Mouse (Mus musculus) ovary, postnatal 36 days (tissue): ENCODE results near the gene Cfdp1.

Source experiments
- DNase-seq: peaks from one replicate; pipeline ENCODE4 v3.0.0; 2022; ENCODE audit warnings: low spot score, mixed read lengths

Gene Cfdp1

DNA sequence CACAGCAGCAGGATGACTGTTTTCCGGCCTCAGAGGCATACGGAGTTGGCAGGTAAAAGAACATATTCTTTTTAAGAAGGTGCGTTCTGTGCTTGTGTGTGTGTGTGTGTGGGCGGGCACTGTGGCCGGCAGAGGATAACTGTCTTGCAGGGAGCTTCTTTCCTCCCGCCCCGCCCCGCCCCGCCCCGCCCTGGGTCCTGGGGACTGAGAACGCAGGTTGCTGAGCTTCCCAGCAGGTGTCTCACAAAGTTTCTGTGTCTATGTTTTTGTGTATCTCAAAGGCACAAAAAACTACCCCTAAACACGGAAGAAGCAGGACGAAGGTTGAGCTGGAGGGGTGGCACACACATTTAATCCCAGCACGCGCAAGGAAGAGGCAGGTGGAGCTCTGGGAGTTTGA, 84.8 kb downstream of the Cfdp1 start:
- DNase-seq, result no peak

DNA sequence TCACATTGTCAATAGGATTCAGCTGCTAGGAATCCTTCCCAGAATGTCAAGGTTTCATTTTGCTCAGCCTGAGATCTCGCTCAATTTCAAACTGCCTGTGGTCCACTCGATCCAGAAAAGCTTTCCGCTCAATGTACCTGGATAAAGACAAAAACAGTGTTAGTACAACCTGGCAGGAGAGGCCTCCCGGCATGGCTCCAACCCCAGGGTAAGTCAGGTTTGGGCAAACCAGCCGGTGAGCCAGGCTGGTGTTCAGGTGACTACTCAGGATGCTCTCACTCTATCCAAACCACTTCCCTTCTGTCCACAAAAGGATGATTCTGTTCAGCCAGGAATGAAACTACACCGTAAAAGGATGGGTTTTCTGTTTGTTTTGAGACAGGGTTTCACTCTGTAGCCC, 85.4 kb downstream of the Cfdp1 start:
- no peak for DNase-seq

DNA sequence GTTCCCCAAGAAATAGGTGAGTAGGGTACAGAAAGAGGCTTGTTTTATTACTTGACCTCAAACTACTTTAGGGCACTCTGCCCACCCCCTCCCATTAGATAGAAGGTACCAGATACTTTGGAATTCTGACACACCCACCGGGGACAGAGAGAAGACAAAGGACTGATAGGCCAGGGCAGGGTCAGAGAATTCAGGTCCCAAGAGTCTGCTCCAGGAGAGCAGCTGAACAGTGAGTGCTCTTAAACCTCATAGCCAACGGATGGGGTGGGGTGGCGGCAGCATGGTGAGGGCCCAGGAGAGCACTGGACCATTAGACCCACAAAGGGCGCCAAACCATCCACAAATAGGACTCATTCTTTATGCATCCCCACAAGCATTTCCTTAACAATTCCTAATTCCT, 88.5 kb downstream of the Cfdp1 start:
- no peak for DNase-seq

DNA sequence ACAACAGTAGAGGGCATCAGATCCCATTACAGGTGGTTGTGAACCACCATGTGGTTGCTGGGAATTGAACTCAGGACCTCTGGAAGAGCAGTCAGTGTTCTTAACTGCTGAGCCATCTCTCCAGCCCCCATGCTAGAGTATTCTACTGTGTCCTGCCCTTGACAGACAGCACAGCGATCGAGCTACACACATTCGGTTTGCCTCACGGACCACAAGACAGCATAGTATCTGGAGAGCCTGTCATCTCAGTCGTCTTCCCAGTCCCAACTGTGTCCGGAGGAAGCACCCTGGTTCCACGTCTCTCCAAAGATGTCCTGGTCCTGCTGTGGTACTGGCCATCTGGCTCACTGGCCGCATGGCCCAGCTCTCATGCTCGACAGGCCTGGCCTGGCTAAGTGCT, 89.0 kb downstream of the Cfdp1 start:
- DNase-seq, result no peak

DNA sequence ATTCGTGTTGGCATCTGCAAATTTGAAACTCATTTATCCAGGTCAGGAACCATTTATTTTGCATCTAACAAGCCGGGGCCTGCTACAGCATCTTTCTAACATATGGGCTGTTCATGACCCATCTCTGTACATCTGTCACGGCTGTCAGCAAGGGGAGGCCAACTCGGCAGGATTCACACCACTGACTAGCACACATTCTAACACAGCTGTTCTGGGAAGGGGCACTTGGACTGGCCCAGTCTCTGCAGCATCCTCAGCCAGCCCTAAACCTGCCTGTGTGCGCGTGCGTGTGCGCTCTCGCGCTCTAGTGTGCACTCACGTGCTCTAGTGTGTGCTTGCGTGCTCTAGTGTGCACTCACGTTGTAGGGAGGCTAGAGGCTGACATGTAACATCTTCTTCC, 93.4 kb downstream of the Cfdp1 start:
- no peak for DNase-seq

DNA sequence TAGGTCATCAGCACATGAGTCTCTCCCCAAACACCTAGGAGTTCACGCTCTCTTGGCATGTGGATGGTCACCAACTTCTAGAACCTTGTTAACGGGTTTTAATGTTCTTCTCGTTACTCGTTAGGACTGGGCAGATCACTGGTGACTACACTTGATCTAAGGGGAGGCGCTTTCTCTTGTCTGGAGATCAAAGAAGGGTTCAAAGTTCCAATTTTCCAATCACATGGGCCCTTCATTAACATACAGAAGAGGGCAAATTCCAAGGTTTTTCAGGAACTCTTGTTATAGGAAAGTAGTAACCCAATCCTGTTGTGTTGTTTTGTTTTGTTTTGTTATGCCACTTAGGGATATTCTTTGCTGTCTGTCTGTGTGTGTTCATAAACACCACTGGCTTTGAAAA, 95.3 kb downstream of the Cfdp1 start:
- DNase-seq, result no peak

DNA sequence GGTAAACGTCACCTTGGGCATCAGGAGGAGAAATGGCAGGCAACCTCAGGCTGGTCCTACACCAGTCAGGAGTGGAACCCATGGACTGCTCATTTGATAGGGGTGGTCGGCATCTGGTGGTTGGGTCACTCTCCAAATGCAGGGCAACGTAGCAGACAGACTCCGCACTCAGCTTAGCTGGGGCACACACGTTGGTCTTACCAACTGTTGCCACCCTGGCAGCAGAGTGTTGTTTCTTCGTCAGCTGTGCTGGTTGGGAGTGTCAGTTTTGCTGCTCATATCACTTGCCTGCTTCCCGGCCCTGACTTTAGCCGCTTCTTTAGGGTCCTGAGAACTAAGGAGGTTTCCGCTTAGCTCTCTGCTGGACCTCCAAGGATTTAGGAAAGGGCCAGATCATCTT, 96.5 kb downstream of the Cfdp1 start:
- no peak for DNase-seq

DNA sequence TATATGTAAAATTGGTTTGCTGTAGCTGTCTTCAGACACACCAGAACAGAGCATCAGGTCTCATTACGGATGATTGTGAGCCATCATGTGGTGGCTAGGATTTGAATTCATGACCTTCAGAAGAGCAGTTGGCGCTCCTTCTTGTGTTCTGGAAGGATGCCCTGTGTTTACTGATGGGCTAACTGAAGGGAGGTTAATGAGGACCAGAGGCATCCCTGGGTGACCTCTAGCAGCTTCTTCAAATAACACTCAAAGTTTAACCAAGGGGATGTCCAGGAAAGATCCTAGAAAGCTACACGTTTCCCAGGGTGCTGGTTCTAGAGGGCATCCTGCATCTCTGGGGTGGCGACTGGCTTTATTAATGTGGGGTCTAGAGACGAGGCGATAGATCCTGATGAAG, 99.4 kb downstream of the Cfdp1 start:
- DNase-seq, result no peak

DNA sequence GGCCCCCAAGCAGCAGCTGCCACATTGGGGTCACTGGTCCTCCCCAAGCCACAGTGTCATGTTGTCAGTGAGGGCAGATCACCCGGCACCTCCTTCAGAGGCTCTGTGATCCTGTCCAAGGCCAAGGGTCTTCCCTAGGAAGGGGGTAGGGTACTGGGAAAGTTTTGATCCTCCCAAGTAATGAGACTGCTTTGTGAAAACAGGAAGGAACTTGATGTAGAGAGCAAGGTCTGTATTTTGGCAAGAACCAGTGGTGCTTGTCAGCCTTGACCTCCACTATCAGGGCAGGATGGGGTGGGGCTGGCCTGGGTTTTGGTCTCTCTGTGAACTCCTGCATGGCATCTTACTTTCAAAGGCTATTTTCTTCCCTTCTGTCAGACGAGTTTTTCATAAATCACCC, 100.0 kb downstream of the Cfdp1 start:
- no peak for DNase-seq

DNA sequence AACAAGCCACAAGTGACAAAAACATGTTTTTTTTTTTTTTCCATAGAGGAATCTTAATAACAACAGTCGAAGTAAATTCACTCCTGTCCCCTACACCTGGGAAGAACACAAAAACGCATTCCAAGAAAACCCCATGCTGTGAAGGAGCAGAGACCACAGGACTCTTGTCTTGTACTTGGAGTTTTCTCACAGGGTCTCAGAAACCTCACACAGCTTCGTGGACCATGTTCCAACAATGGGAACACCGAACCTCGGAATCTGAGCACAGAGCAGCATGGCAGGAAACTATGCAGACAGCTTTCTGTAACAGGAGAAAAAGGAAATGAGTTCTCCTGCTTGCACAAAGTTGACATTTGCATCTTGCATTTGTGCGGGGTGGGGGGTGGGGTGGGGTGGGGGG, 105.3 kb downstream of the Cfdp1 start:
- no peak for DNase-seq

DNA sequence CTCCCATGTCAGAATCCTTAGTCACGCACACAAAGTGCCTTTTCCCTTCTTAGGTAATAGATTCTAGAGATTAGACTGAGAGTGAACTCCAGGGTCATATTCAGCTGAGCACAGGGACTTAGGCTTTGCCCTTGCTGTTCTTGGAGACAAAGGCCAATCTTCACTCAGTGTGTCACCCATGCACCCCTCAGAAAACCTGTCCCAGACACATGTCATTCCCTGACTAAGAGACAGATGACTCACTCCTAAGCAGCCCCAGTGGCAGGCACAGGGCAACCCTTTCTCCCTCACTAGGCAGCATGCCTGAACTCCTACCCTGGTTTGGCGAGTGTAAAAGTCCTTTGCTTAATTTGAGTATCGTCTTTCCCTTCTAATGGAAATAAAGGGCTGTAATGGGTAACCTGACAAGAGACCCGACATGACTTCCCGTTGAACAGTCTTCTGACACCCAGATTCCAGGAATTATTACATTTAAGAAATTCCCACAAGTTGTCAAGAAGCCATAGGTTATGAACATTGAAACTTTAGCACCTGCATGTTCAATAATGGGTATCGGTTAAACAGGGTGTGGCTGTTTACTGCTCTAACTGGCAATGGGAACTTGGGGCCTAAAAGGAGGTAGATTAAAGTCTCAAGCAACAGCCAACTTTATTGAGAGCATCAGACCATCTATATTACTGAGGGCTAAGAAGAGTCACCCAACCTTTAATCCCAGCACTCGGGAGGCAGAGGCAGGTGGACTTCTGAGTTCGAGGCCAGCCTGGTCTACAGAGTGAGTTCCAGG, 106.0 kb downstream of the Cfdp1 start:
- DNase-seq, result no peak

DNA sequence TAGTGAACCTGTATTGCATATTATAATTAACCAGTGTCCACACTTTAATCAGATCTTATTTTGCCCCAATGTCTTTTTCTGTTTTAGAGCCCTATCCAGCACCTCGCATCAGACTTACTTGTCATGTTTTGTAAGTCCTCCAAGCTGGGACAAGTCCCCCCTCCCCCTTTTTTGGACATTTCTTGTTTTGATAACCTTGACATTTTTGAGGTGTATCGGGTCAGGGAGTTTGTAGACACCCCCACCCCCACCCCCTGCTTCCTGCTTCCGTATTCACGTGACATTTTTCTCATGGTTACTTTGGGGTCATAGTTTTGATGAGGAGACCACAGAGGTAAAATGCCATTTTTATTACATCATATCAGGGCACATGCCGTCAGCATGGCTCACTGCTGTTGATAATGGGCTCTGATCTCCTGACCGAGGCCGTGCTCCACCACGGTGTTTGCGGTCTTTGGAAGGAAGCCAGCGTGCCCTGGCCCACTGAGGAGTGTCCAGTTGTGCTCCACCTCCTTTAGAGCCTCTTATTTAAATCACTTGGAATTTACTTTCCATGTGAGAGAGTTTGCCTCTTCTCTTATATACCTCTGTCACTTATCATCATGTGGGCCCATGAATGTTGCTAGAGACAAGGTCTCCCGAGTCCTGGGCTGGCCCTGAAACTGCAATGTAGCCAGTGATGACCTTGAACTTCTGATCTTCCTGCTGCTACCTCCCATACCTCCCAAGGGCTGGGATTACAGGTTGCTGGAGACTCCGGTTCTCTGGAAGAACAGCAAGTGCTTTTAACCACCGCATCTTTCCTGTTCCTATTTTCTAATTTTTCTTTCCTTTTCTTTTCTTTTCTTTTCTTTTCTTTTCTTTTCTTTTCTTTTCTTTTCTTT, 107.3 kb downstream of the Cfdp1 start:
- DNase-seq, result no peak

DNA sequence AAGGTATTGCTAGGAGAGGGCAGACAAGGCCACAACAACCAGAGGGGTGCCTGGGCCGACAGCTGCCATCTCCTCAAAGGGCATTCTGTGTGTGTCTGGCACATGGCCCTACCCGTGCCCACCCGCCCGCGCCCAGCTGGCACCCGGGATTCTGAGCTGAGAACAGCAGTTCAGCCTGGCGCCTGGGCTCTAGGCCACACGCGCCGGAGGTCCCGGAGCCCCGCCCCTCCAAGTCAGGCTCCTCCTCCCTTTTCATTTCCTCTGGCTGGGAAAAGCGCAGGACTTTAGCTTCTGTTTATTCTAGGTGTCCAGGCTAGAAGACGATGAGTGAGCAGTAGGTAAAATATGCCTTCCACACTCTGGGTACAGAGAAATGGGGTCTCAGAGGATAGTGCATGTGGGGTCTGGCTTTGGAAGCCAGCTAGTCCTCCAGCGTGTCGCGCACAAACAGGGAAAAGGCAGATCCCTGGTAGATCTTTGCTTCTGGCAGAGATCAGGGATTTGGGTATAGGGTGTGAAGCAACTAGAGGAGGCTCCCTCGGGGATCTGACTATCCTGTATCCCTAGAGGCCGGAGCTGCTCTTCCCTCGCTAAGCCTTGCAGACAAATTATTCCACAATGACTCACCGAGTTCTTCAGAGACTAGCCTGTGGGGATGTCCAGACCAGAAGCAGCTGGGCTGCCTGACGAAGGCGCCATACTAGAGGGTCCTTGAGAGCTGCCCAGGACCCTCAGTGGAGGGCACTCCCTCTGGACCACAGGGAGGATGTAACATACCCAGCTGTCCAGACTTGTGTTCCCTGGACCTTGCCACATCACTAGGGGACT, 108.3 kb downstream of the Cfdp1 start:
- DNase-seq, result peak; percentile 75

DNA sequence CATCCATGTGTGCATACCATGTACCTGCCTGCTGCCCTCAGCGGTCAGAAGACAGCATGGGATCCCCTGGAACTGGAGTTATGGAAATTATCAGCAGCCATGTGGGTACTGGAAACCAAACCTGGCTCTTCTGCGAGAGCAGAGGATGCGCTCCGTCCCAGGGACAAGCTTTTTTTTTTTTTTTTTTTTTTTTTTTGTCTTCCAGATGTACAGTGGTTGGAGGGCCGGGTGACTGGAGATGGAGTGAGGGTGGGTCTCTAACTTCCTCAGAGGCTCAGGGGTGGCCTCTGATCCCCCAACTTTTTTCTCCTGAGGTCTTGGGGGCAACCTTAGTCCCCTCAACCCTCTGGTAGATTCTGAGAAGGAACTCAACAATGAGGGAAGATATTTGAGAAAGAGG, 109.0 kb downstream of the Cfdp1 start:
- DNase-seq, result no peak

DNA sequence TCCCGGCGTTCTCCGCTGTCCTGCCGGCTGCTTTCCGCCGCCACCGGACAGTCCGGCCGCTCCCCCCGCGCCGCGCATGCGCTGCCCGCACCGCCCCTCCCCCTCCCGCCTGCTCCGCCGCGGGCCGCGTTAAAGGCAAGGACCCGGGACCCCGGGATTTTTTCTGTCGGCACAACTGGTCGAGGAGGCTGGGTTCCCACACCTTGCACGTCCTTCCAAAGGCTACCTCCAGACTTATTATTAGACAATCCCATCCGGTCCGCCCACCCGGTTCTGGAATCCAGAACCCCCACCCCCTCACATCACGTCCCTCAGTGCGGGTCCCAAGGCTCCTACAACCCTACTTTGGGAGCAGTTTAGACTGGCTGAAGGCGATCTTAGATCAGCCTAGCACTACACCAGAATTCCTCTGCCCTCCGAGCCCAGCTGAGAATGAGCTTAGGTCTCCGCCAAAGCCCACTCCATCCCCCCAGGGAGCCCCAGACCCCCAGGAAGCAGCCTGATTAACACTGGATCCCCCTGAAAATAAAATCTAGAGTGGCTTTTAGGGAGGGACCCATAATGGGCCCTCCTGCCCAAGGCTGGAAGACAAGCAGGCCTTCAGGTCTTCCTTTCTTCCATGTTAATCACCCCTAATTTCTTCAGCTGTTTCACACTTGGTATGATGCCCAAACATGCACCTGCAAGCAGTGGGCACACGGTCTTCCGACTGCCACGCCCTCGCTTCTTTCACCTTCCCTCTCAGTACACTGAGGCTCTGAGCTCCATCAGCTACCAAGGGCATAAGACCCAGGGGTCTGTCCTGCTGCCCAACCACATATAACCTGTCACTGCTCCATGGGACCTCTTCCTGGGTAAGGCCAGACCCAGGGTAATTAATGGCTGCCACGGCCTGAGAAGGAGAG, 110.0 kb downstream of the Cfdp1 start, which contains the start of gene Bcar1:
TSS of gene Bcar1 (minus strand) at position 18 of the 905 bp plus-strand sequence.
- DNase-seq, result peak; percentile 88

DNA sequence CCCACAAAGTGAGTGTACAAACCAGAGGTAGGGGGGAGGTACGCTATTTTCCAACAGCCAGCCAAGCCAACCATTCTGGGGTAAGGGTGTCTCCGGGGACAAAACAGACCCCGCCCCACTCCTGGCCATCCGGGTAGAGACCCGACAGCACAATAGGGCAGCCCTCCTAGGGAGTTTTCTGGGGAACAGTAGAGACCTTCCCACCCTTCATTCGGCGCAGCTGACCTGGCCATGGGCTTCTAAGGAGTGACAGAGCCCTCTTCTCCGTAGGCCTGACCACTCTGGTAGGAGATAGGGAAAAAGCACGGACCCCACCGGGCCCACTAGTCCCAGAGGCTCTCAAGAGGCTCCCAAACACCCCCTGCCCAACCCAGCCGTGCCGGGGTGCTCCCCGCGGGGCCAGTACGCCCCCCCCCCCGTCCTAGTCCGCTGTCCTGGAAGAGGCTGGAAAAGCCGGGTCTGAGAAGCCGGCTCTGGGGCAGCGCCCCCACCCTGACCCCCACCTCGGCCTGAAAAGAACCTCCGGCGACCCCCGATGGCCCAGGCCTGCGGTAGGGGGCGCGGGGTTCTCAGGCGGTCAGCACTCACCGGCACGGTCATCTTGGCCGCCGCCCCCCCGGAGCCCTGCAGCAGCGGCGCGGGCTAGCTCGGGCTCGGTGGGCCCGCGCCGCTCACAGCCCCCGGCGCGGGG, 110.8 kb downstream of the Cfdp1 start:
- DNase-seq, result no peak

DNA sequence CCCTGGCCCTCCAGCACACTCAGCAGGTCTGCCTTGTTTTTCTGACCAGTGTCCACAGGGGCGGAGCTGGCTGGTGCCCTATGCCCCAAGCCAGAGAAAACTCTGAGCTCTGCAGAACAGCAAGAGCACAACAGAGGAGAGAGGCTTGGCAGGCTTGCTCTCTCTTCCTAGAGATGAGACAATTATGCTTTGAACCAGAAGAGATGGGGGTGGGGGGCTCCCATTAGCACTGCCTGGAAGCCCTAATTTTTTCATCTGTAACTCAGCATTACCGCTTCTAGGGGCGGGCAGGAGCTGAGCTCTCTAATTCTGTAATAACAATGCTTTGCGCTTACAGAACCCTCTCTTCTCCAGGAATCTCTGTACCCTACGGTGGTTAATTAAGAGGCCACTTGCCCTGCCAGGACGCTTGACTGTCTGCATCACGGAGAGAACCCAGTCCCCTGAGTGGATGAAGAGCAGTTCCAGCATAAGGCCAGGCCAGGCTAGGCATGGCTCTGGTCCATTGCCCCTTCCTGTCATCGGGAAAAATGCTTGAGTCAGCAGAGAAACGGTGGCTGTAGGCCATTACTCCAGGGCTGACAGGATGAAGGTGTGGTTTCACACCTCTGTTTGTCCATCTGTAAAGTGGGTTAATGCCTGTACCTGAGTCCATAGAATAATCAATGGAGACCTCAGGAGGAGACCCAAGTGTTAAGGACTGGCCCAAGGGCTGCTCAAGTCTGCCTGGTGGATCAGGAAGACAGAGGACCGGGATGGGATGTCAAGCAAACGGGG, 111.6 kb downstream of the Cfdp1 start:
- DNase-seq, result no peak

DNA sequence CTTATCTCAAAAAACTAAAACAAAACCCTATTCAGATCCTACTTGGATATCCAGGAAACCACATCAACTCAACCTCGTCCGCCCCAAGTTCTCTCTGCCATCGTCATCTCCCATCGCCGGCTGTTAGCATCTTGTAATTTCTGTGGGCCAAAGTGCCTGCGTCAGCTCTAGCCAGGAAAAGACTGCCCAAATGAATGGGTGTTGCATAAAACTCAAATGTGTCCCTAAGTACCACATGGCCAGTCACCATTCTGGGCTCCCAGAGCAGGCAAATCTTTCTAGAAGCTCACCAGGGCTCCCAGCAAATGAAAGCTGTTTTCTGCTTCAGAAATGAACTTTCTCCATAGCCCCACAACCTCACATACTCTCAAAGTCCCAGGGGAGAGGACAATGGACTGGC, 112.5 kb downstream of the Cfdp1 start:
- no peak for DNase-seq

DNA sequence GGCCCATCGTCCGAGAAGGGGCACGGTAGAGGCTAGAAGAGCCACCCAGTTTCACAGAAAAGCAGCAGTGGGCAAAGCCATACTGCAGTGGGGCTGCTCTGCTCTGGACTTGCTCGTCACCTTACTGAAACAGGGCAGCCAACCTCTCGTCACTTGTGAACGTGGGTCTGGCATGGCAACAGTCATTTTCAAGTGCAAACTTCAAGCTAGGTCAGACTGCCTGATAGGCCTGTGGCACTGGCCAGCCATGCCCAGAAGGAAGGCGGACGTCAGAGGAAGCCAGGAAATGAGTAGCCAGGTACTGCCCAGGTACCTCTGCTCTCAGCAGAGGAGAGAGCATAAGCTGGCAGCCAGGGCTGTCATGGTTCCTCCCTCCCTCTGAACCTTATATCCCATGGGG, 113.1 kb downstream of the Cfdp1 start:
- DNase-seq, result no peak

DNA sequence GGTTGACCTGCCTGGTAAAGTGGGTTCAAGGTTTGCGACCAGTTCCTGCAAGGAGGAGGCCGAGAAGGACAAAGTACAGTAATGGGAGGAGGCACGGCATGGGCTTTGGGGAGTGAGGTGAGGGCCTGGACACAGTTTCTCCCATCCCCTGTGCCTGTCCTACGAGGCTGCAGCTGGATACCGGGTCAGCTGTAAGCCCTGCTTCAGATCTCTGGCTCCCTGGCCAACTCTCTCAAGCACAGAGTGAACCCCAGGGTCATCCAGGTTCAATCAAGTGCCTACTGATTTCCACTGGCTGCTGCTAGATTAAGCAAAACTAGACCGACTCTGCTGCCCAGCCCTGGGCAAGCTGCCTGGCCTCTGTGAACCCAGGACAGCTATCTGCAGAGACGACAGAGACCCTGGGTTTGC, 113.8 kb downstream of the Cfdp1 start:
- DNase-seq, result no peak
